Mouse (Mus musculus) cerebellum, adult 2 months (tissue): ENCODE measurements around the gene Castor1. TPM values are rescaled to one million over a fixed set of nuclear protein-coding genes. Genes with fewer than 3 reads are reported as not detected.

Experiments used
- DNase-seq, 2 experiments: peaks; one replicate each; pipeline ENCODE4 v3.0.0; 2021
- H3K27ac ChIP-seq: fragments of 200-500 bp; 2 replicates; pipeline ENCODE4 v1.5.1; 2012; ENCODE audit warnings: low read length, control low read depth, inconsistent platforms; ENCODE audit not compliant: insufficient read depth
- H3K27me3 ChIP-seq: fragments of 200-500 bp; 2 replicates; pipeline ENCODE4 v1.6.1; 2012; ENCODE audit warnings: inconsistent platforms, mild to moderate bottlenecking, low read length, moderate library complexity; ENCODE audit not compliant: control insufficient read depth, insufficient read depth
- H3K4me1 ChIP-seq: fragments of 200-500 bp; 2 replicates; pipeline ENCODE4 v1.6.1; 2011; ENCODE audit warnings: low read length; ENCODE audit not compliant: control insufficient read depth, insufficient read depth
- H3K4me3 ChIP-seq: fragments of 200-500 bp; replicated peaks from 2 replicates; pipeline ENCODE3; 2011; ENCODE audit warnings: mild to moderate bottlenecking, low read depth, low read length, control low read depth; ENCODE audit not compliant: insufficient read depth
- CTCF ChIP-seq: fragments of 200-500 bp; IDR thresholded peaks from 2 replicates; pipeline ENCODE4 v1.5.1; 2011; ENCODE audit warnings: low read depth, mild to moderate bottlenecking, control low read depth, low read length, moderate library complexity, borderline replicate concordance; ENCODE audit not compliant: insufficient read depth
- POLR2A ChIP-seq: fragments of 200-500 bp; IDR thresholded peaks from 2 replicates; pipeline ENCODE4 v1.6.1; 2011; ENCODE audit warnings: low read length, control low read depth, borderline replicate concordance; ENCODE audit not compliant: insufficient read depth
- WGBS: fragments of 180-500 bp; shearing (Covaris S2); methylation state at CpG from one replicate; pipeline ENCODE4 v1.1.7; 2018; 5-methylcytosine and 5-hydroxymethylcytosine counted together
- polyA plus RNA-seq: library from polyadenylated mRNA; depleted of rRNA; stranded (reverse); fragments of >200 nt; gene quantifications from 2 replicates; pipeline ENCODE4 v1.2.3, GENCODE M21; 2012; rRNA removed

Gene Castor1
- polyA plus RNA-seq, 1 experiment = 5.6 TPM

DNA sequence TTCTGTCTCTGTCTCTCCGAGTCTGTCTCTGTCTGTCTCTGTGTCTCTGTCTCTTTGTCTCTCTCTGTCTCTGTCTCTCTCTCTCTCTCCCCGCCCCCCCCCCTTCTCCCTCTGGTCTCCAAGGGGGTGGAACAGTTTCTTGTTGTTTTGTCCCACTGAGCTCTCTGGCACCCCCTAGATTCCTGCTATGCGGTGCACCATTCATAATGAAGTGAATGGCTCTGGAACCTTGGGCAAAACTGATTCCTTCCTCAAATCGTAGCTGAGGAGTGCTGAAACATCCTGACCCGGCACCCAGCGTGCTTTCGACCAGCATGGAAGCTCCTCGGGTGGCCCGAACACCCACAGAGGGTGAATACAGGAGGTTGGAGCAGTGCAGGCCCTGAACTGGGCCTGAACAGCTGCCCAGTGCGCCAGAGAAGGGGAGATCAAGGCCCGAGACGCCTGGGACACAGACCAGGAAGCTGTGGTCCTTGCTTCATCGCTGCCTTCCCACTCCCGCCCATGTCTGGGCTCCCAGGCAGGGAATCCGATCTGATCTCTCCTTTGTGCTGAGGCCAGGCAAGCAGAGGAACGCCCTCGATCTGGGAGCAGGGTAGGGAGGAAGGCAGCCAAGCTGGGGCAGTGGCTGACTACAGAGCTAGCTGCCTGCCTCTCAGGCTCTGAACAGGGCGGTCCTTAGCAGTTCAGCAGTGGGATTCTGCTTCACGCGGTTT lies 52.9 kb downstream of the Castor1 start:
- H3K4me3 ChIP-seq = no peak overlapping the region
- no peak for DNase-seq
- 38% methylated on average over 20 of the region's 20 CpGs for WGBS
- no peak for TF ChIP-seq POLR2A
- TF ChIP-seq CTCF = no peak; the same call in 1 of the 2 replicates
- H3K27me3 ChIP-seq = no peaks in the 10 kb centered on the region
- H3K27ac ChIP-seq = no peak overlapping the region
- H3K4me1 ChIP-seq = no peaks in the 10 kb centered on the region

DNA sequence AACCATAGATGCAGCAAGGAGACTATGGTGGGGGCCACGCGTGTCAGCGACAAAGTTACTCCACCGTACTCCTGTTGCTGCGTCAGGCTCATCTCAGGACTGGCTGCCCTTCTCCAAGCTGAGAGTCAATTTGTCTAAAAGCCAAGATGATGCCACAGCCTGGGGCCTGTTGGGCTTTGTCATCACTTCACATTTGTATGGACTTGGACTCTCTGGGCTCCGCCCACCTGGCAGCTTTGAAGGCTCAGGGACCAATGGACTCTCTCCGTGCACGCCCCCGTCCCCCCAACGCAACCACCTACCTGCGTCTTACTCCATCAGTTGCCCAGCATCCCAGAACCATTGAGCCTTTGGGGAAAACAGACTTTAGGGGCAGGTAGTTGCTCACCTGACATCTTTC lies 53.5 kb downstream of the Castor1 start:
- Histone ChIP-seq H3K4me3 (no peak overlapping the region), H3K27me3 (no peaks in the 10 kb centered on the region), H3K4me1 (no peaks in the 10 kb centered on the region), H3K27ac (no peak overlapping the region)
- 78% methylated on average over 11 of the region's 11 CpGs for WGBS
- no peak for DNase-seq
- TF ChIP-seq CTCF = no peak

Other genes starting within 250 kb of the Castor1 start
- gene 4930556J24Rik, start 241.4 kb upstream of the Castor1 start, polyA plus RNA-seq = 0.14 and 0.20 TPM in 2 replicates
- gene Gal3st1, start 234.6 kb upstream of the Castor1 start, polyA plus RNA-seq = 44.4 and 52.0 TPM in 2 replicates
- 0.05 and 0.14 TPM in 2 replicates for gene Sec14l4, start 186.8 kb upstream of the Castor1 start, polyA plus RNA-seq
- not detected in 2 replicates for gene Sec14l3, start 153.4 kb upstream of the Castor1 start, polyA plus RNA-seq
- gene Mtfp1, start 122.8 kb upstream of the Castor1 start, polyA plus RNA-seq = 60.5 and 65.2 TPM in 2 replicates
- 28.2 and 32.2 TPM in 2 replicates for gene Sec14l2, start 94.8 kb upstream of the Castor1 start, polyA plus RNA-seq
- gene Rnf215, start 83.0 kb upstream of the Castor1 start, polyA plus RNA-seq = 39.5 and 39.9 TPM in 2 replicates
- gene Ccdc157, start 57.9 kb upstream of the Castor1 start, polyA plus RNA-seq = 15.6 and 15.8 TPM in 2 replicates
- 50.0 and 54.3 TPM in 2 replicates for gene Sf3a1, start 57.9 kb upstream of the Castor1 start, polyA plus RNA-seq
- gene Tbc1d10a, start 31.4 kb upstream of the Castor1 start, polyA plus RNA-seq = 33.3 and 34.1 TPM in 2 replicates
- gene Osm, start 18.2 kb downstream of the Castor1 start, polyA plus RNA-seq = 0.03 TPM in 1 of 2 replicates, not detected in the other
- gene Lif, start 39.3 kb downstream of the Castor1 start, polyA plus RNA-seq = 0.15 and 0.41 TPM in 2 replicates
- gene Hormad2, start 222.9 kb downstream of the Castor1 start, polyA plus RNA-seq = 0.05 and 0.08 TPM in 2 replicates